Mouse (Mus musculus) spleen, adult 2 months (tissue): ENCODE data around the gene Tapt1.

Source experiments
- CTCF ChIP-seq: fragments of 200-500 bp; IDR thresholded peaks from 2 replicates; pipeline ENCODE4 v1.5.1; 2011; ENCODE audit warnings: mild to moderate bottlenecking, inconsistent platforms; ENCODE audit not compliant: insufficient read depth, insufficient read length, insufficient replicate concordance; ENCODE audit errors: extremely low read depth
- POLR2A ChIP-seq: fragments of 200-500 bp; IDR thresholded peaks from 2 replicates; pipeline ENCODE4 v1.6.1; 2011; ENCODE audit warnings: low read depth, low read length, inconsistent platforms

GRCm38 (mm10) chr5:44228756-44229155 lies 2.3 kb upstream of the Tapt1 start:
- TF ChIP-seq CTCF (no peak), POLR2A (no peak)
